Mouse (Mus musculus): ENCODE measurements at regions not wholly inside any gene's neighbourhood (a gene's known extent, or its start where the extent isn't known, plus 50 kb on each side); places are given as distances from the start of the nearest gene placed in this dataset.

DNA sequence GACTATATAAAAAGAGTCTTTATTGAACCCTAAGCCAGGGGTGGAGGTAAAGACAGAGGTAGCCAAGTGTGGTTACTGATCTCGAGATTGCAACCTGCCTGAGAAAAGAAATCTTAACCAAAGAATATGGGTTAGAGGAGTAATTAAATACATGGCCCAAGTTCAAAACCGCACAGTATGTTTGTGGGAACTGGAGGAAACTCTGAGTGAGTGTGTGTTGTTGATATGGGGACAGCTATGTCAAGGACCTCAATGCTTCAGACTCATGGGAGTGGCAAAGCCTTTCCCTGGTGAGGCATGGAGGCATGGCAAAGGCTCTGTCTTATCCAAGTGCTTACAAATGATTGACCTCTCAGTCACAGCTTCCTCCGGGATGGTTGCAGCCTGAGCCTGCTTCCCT lies 127.7 kb upstream of the Tank start:
- no peaks in the 10 kb centered on the region for H3K9me3 ChIP-seq (replicated peaks)
- no peak overlapping the region for H3K4me3 ChIP-seq (ENCODE audit: low read depth, low read length)
- ATAC-seq (ENCODE audit: extremely low read depth, insufficient number of reproducible peaks, low FRiP score, poor library complexity, severe bottlenecking) (no peak), DNase-seq (ENCODE audit: low spot score) (no peak)
- TF ChIP-seq GATA2 (IDR thresholded peaks at IDR 0.05; ENCODE audit: borderline replicate concordance, low read depth, low read length) (no peak), TAL1 (conservative IDR thresholded peaks at IDR 0.05; ENCODE audit: low read depth, low read length) (no peak), CTCF (IDR thresholded peaks at IDR 0.05; ENCODE audit: low read depth, low read length) (no peak), POLR2AphosphoS5 (IDR thresholded peaks at IDR 0.05; ENCODE audit: insufficient replicate concordance, low read depth, low read length) (no peak), GATA1 (IDR thresholded peaks at IDR 0.05; ENCODE audit: borderline replicate concordance, low read length) (no peak)
- no peaks in the 10 kb centered on the region for H3K36me3 ChIP-seq (replicated peaks)
- H3K4me1 ChIP-seq (ENCODE audit: insufficient read depth, low read depth, low read length), result no peaks in the 10 kb centered on the region; the same call in 1 of the 2 replicates
- H3K27me3 ChIP-seq (ENCODE audit: insufficient read depth, low read length), result peaks cover 10% of the 10 kb centered on the region

DNA sequence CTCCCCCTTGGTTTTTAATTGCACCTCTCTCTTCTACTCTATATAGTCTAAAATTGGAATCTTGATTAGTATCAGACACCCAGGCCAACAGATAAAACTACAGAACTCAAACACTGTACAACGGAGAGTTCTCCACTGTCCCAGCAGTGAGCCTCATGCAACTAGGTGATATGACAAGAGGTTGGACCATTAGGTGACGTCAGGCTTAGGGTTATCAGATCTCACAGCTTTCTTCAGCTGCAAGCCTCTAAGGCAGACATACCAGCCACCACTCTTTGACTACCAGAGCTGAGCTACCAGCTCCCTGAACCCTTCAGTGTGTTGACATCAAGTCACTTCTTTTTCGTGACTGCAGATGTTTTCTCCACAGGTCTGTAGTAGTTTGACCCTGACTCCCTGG lies 141.8 kb upstream of the Tank start:
- Histone ChIP-seq H3K9me3 (replicated peaks) (no peaks in the 10 kb centered on the region), H3K36me3 (replicated peaks) (no peaks in the 10 kb centered on the region), H3K27me3 (ENCODE audit: insufficient read depth, low read length) (peaks cover 2% of the 10 kb centered on the region; the same call in 1 of the 2 replicates), H3K4me1 (ENCODE audit: insufficient read depth, low read depth, low read length) (peaks cover 3% of the 10 kb centered on the region), H3K4me3 (ENCODE audit: low read depth, low read length) (no peak overlapping the region)
- peak; percentile 40; the same call in 1 of the 2 replicates for ATAC-seq (ENCODE audit: extremely low read depth, insufficient number of reproducible peaks, low FRiP score, poor library complexity, severe bottlenecking)
- DNase-seq (ENCODE audit: low spot score), result no peak
- no peak for TF ChIP-seq GATA1 (IDR thresholded peaks at IDR 0.05; ENCODE audit: borderline replicate concordance, low read length)
- TF ChIP-seq POLR2AphosphoS5 (IDR thresholded peaks at IDR 0.05; ENCODE audit: insufficient replicate concordance, low read depth, low read length), result no peak
- no peak for TF ChIP-seq TAL1 (conservative IDR thresholded peaks at IDR 0.05; ENCODE audit: low read depth, low read length)
- no peak for TF ChIP-seq CTCF (IDR thresholded peaks at IDR 0.05; ENCODE audit: low read depth, low read length)
- TF ChIP-seq GATA2 (IDR thresholded peaks at IDR 0.05; ENCODE audit: borderline replicate concordance, low read depth, low read length), result no peak

DNA sequence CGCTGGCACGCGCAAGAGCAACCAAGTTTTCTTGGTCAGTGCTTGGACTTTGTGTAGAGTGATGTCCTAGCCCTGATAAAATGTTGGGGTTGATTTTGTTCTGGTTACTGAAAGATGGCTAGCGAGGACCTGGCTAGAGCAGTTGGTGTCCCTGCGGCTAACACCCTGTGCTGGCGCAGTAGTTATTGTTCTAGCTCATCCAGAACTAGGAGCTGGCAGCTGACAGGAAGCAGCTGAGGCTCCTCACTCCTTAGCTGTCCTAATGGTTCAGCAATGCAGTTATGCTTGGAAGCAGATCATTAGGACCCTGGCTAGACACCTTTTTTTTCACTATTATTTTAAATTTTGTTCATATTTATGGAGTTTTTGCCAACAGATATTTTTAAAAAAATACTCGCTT lies 170.5 kb upstream of the Tank start:
- Histone ChIP-seq H3K4me3 (ENCODE audit: low read depth, low read length) (no peak overlapping the region), H3K4me1 (ENCODE audit: insufficient read depth, low read depth, low read length) (no peaks in the 10 kb centered on the region), H3K36me3 (replicated peaks) (no peaks in the 10 kb centered on the region), H3K27me3 (ENCODE audit: insufficient read depth, low read length) (no peaks in the 10 kb centered on the region), H3K9me3 (replicated peaks) (no peaks in the 10 kb centered on the region)
- DNase-seq (ENCODE audit: low spot score) (no peak), ATAC-seq (ENCODE audit: extremely low read depth, insufficient number of reproducible peaks, low FRiP score, poor library complexity, severe bottlenecking) (no peak)
- TF ChIP-seq POLR2AphosphoS5 (IDR thresholded peaks at IDR 0.05; ENCODE audit: insufficient replicate concordance, low read depth, low read length) (no peak), GATA1 (IDR thresholded peaks at IDR 0.05; ENCODE audit: borderline replicate concordance, low read length) (no peak), TAL1 (conservative IDR thresholded peaks at IDR 0.05; ENCODE audit: low read depth, low read length) (no peak), CTCF (IDR thresholded peaks at IDR 0.05; ENCODE audit: low read depth, low read length) (no peak), GATA2 (IDR thresholded peaks at IDR 0.05; ENCODE audit: borderline replicate concordance, low read depth, low read length) (no peak)

DNA sequence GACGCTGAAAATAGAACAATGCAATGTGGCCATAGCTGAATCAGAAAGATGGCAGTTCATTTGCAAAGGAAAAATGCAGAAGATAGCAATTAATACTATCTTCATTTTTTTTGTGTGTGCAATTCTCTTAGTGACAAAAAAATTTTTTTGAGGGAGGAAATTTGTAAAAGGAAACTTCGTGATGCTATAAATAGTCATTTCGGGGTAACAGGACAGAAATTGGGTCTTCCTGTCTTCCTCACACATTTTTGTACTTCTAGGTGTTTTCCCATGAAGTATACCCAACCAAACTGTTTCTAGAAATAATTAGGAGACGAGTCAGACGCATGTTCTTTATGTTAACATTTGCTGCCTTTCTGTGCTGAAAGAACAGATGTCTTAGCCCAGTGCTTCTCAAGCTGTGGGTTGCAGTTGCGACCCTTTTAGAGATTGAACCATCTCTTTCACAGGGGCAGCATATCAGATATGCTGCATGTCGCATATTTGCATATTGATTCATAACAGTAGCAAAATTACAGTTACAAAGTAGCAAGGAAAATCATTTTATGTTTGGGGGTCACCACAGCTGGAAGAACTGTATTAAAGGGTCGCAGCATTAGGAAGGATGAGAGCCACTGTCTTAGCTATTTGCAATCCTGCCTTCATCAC lies 172.2 kb upstream of the Tank start:
- DNase-seq (ENCODE audit: low spot score), result no peak
- no peaks in the 10 kb centered on the region for H3K9me3 ChIP-seq (replicated peaks)
- H3K4me3 ChIP-seq (ENCODE audit: low read depth, low read length), result no peak overlapping the region
- H3K36me3 ChIP-seq (replicated peaks), result no peaks in the 10 kb centered on the region
- TF ChIP-seq GATA2 (IDR thresholded peaks at IDR 0.05; ENCODE audit: borderline replicate concordance, low read depth, low read length) (no peak), TAL1 (conservative IDR thresholded peaks at IDR 0.05; ENCODE audit: low read depth, low read length) (no peak), POLR2AphosphoS5 (IDR thresholded peaks at IDR 0.05; ENCODE audit: insufficient replicate concordance, low read depth, low read length) (no peak), GATA1 (IDR thresholded peaks at IDR 0.05; ENCODE audit: borderline replicate concordance, low read length) (no peak), CTCF (IDR thresholded peaks at IDR 0.05; ENCODE audit: low read depth, low read length) (no peak)
- no peak for ATAC-seq (ENCODE audit: extremely low read depth, insufficient number of reproducible peaks, low FRiP score, poor library complexity, severe bottlenecking)
- no peaks in the 10 kb centered on the region for H3K27me3 ChIP-seq (ENCODE audit: insufficient read depth, low read length)
- peaks cover 6% of the 10 kb centered on the region for H3K4me1 ChIP-seq (ENCODE audit: insufficient read depth, low read depth, low read length)

DNA sequence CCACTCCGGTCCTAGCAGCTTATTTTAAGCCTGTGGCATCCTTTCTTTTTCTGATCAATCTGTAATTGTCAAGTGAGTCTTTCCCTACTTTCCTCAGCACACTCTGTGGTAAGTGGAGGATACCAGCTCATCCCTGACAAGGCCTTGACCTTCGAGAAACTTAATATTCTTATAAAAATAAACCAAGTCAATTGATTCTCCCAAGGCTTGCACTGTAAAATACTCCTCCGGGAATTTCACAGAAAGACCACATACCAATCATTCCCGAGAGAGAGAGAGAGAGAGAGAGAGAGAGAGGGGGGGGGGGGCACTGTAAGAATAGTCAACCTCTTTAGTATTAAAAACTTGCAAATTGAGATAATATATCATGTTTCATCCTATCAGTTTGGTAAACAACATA lies 173.1 kb upstream of the Tank start:
- TF ChIP-seq POLR2AphosphoS5 (IDR thresholded peaks at IDR 0.05; ENCODE audit: insufficient replicate concordance, low read depth, low read length), result no peak
- TF ChIP-seq GATA1 (IDR thresholded peaks at IDR 0.05; ENCODE audit: borderline replicate concordance, low read length), result no peak
- no peak for TF ChIP-seq GATA2 (IDR thresholded peaks at IDR 0.05; ENCODE audit: borderline replicate concordance, low read depth, low read length)
- TF ChIP-seq TAL1 (conservative IDR thresholded peaks at IDR 0.05; ENCODE audit: low read depth, low read length), result no peak
- TF ChIP-seq CTCF (IDR thresholded peaks at IDR 0.05; ENCODE audit: low read depth, low read length), result no peak
- Histone ChIP-seq H3K4me3 (ENCODE audit: low read depth, low read length) (no peak overlapping the region), H3K4me1 (ENCODE audit: insufficient read depth, low read depth, low read length) (peaks cover 9% of the 10 kb centered on the region), H3K27me3 (ENCODE audit: insufficient read depth, low read length) (no peaks in the 10 kb centered on the region), H3K36me3 (replicated peaks) (no peaks in the 10 kb centered on the region), H3K9me3 (replicated peaks) (no peaks in the 10 kb centered on the region)
- no peak for DNase-seq (ENCODE audit: low spot score)
- no peak for ATAC-seq (ENCODE audit: extremely low read depth, insufficient number of reproducible peaks, low FRiP score, poor library complexity, severe bottlenecking)

DNA sequence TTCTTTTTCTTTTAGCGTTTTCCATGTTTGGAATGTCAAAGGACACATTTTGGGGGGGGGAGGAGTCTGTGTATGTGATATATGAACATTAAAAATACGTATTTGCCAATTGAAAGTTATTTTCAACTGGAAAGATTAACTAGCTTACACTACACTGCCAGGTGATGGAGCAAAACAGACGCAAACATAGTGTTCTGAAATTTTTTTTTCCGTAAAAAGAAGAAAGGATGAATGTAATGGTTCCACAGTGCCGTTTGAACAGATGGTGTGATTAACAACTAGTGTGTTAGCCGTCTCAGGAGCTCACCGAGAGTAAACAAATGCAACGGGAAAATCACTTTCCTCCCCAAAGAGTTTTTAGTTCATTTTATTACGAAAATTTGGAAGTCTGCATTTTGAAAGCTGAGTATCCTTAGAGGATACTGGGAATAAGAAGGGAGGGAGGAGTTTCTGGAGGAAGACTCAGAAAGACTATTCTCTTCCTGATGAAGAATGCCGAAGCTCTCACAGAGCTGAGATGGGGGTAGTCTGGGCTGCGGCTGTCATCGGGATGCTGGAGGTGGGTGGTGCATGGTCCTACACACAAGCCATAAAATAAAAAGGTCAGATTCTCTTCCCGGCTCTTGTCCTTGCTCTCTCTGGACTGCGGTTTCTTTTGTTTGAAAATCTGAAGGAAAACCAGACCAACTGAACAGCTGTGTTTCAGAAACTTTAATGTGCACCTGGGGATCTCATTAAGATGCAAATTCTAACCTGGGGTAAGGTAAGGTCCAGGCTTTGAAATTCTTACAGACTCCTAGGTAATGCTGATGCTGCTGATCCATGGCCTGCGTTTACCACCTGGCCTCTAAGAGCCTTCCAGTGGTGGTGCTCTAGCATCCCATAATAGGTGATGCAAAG lies 175.5 kb upstream of the Tank start:
- no peak for DNase-seq (ENCODE audit: low spot score)
- no peaks in the 10 kb centered on the region for H3K9me3 ChIP-seq (replicated peaks)
- ATAC-seq (ENCODE audit: extremely low read depth, insufficient number of reproducible peaks, low FRiP score, poor library complexity, severe bottlenecking), result no peak
- peaks cover 9% of the 10 kb centered on the region for H3K4me1 ChIP-seq (ENCODE audit: insufficient read depth, low read depth, low read length)
- TF ChIP-seq TAL1 (conservative IDR thresholded peaks at IDR 0.05; ENCODE audit: low read depth, low read length) (no peak), GATA1 (IDR thresholded peaks at IDR 0.05; ENCODE audit: borderline replicate concordance, low read length) (no peak), GATA2 (IDR thresholded peaks at IDR 0.05; ENCODE audit: borderline replicate concordance, low read depth, low read length) (no peak), POLR2AphosphoS5 (IDR thresholded peaks at IDR 0.05; ENCODE audit: insufficient replicate concordance, low read depth, low read length) (no peak), CTCF (IDR thresholded peaks at IDR 0.05; ENCODE audit: low read depth, low read length) (no peak)
- no peaks in the 10 kb centered on the region for H3K36me3 ChIP-seq (replicated peaks)
- no peak overlapping the region for H3K4me3 ChIP-seq (ENCODE audit: low read depth, low read length)
- H3K27me3 ChIP-seq (ENCODE audit: insufficient read depth, low read length), result peaks cover 2% of the 10 kb centered on the region; the same call in 1 of the 2 replicates
